Mouse (Mus musculus) lung, postnatal 0 days (tissue): ENCODE results near the gene Brsk2.

Experiments
- CTCF ChIP-seq: IDR thresholded peaks from 2 replicates; pipeline ENCODE4 v1.5.1; 2016; ENCODE audit warnings: antibody characterized with exemption, mild to moderate bottlenecking
- EP300 ChIP-seq: IDR thresholded peaks from 2 replicates; pipeline ENCODE4 v1.6.1; 2016; ENCODE audit warnings: antibody characterized with exemption, mild to moderate bottlenecking, control low read depth

DNA sequence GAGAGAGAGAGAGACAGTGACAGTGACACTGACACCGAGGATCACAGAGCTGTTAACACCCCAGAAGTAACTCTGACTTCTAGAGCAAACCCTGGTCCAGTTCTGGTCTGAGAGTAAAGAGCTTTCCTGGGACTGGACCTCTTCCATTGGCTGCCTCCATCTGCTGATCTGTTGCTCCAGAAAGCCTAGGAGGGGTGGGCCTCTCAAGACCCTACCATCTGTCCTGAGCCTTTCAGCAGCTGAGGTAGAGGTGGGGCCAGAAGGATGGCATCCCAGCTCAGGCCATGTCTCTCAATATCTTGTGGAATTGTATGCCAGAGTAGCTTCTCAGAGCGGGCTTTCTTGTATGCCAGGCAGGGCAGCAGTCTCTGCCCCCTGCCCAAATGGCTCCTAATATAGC lies 8.7 kb downstream of the Brsk2 start:
- TF ChIP-seq CTCF (no peak), EP300 (no peak)
